In the genomic region with DNA sequence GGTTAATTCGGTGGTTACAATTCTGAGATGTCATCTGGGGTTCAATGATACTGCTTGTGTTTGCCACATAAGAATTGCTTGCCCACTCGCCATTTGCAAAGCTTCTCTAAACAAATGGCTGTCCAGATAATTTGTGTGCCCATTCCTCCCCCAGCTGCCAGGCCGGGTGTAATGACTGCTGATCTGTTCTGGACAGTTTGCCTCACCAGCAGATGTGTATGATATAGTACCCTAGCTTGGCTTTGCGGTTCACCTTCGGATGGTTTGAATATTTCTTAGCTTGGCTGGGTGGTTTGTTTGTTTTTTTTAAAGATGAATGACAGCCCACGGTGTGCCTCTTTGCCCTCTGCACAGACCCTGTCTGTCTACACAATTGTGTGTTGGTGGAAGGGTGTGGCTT, we compare ENCODE assay signal across 17 mouse cellular contexts. TPM values are rescaled to one million over a fixed set of nuclear protein-coding genes. Genes with fewer than 3 reads are reported as not detected.
DNase-seq lines count a peak whose midpoint lies in the region; ATAC-seq and TF ChIP-seq lines count a peak whose summit lies in the region.
"Had no signal": no experiment of that assay in that cellular context is flagged by ENCODE, and none has a peak within 500 bp of the region (broad histone marks: within the 10 kb centered on the region; RNA-seq: fewer than 3 reads in every experiment).

No protein-coding gene starts in this region.

- no peak for ATAC-seq in hindbrain, postnatal 0 days
- ATAC-seq in neural tube, embryonic 12.5 days (ENCODE audit: low FRiP score, low read depth), result no peak
- ATAC-seq in megakaryocyte progenitor cell, adult 5-6 weeks (replicated peaks; ENCODE audit: poor library complexity), result no peak

- peaks cover 65% of the 10 kb centered on the region for H3K4me1 ChIP-seq in embryonic facial prominence, embryonic 10.5 days
- H3K4me1 ChIP-seq in hindbrain, postnatal 0 days (ENCODE audit: insufficient read depth, low read length), result peaks cover 15% of the 10 kb centered on the region
- peaks cover 44% of the 10 kb centered on the region for H3K4me1 ChIP-seq in neural tube, embryonic 12.5 days

- peak overlapping the region; percentile 88 for H3K4me2 ChIP-seq in hindbrain, postnatal 0 days (ENCODE audit: low read depth, low read length)
- H3K4me2 ChIP-seq in neural tube, embryonic 12.5 days (replicated peaks), result peak overlapping the region; percentile 86

- H3K27me3 ChIP-seq in embryonic facial prominence, embryonic 10.5 days (replicated peaks; ENCODE audit: low read depth, poor library complexity, severe bottlenecking), result peaks cover 72% of the 10 kb centered on the region
- H3K27me3 ChIP-seq in hindbrain, postnatal 0 days (ENCODE audit: insufficient read depth, low read length), result no peaks in the 10 kb centered on the region
- peaks cover 39% of the 10 kb centered on the region for H3K27me3 ChIP-seq in neural tube, embryonic 12.5 days (replicated peaks)

- TF ChIP-seq CTCF in hindbrain, postnatal 0 days (IDR thresholded peaks at IDR 0.05; ENCODE audit: low read depth), result no peak

- no peak overlapping the region for H3K27ac ChIP-seq in embryonic facial prominence, embryonic 10.5 days (replicated peaks)
- no peak overlapping the region; the same call in 1 of the 2 replicates for H3K27ac ChIP-seq in hindbrain, postnatal 0 days
- H3K27ac ChIP-seq in neural tube, embryonic 12.5 days, result no peak overlapping the region
- H3K27ac ChIP-seq: limb, embryonic 13.5 days had no signal

- no peaks in the 10 kb centered on the region for H3K9me3 ChIP-seq in embryonic facial prominence, embryonic 10.5 days
- H3K9me3 ChIP-seq in hindbrain, postnatal 0 days (ENCODE audit: low read length), result no peaks in the 10 kb centered on the region
- no peaks in the 10 kb centered on the region for H3K9me3 ChIP-seq in neural tube, embryonic 12.5 days
- H3K9me3 ChIP-seq: limb, embryonic 13.5 days had no signal

- DNase-seq in embryo, embryonic 10 days (ENCODE audit: low spot score), result peak; percentile 20
- no peak for DNase-seq in embryo, embryonic 11 days
- DNase-seq in embryonic facial prominence, embryonic 10.5 days (ENCODE audit: low spot score), result peak; percentile 13
- no peak for DNase-seq in hindbrain, postnatal 0 days (ENCODE audit: low spot score)
- DNase-seq in kidney, postnatal 25 days, result no peak
- DNase-seq in Muller cell, postnatal 12 days (ENCODE audit: inconsistent ontology term), result no peak
- DNase-seq: kidney, adult 9 months; lung, adult 2 months had no signal

- H3K36me3 ChIP-seq in embryonic facial prominence, embryonic 10.5 days (replicated peaks), result no peaks in the 10 kb centered on the region
- H3K36me3 ChIP-seq in hindbrain, postnatal 0 days (ENCODE audit: insufficient read depth, low read length), result no peaks in the 10 kb centered on the region
- H3K36me3 ChIP-seq in neural tube, embryonic 12.5 days, result no peaks in the 10 kb centered on the region
- H3K36me3 ChIP-seq: limb, embryonic 13.5 days had no signal

- H3K9ac ChIP-seq in hindbrain, postnatal 0 days (replicated peaks; ENCODE audit: low read length), result peak overlapping the region; percentile 96
- peak overlapping the region; percentile 81; the same call in 1 of the 2 replicates for H3K9ac ChIP-seq in neural tube, embryonic 12.5 days
- H3K9ac ChIP-seq: limb, embryonic 13.5 days had no signal

- 34% methylated on average over 6 of the region's 6 CpGs for WGBS in embryonic facial prominence, embryonic 10.5 days
- WGBS in hindbrain, postnatal 0 days, result 21% methylated on average over 6 of the region's 6 CpGs
- WGBS in neural tube, embryonic 12.5 days, result 27% methylated on average over 6 of the region's 6 CpGs

- H3K4me3 ChIP-seq in embryonic facial prominence, embryonic 10.5 days, result no peak overlapping the region
- peak overlapping the region; percentile 86 for H3K4me3 ChIP-seq in hindbrain, postnatal 0 days (ENCODE audit: low read length)
- peak overlapping the region; percentile 63 for H3K4me3 ChIP-seq in neural tube, embryonic 12.5 days

RNA-seq across cellular contexts. Expression of a gene that starts 3.5 kb away (rescaled TPM):
- 10.7 and 14.7 TPM in 2 replicates for polyA plus RNA-seq in embryonic facial prominence, embryonic 10.5 days (2016; fragmentation: Nextera tagmentation; extraction: Ambion mirVana)
- 473 and 516 TPM in 2 replicates for total RNA-seq in hindbrain, postnatal 0 days (2014; rRNA removed)
- polyA plus RNA-seq in hindbrain, postnatal 0 days (2015; fragmentation: Nextera tagmentation; extraction: Ambion mirVana), result 966 and 1,028 TPM in 2 replicates
- polyA plus RNA-seq in neural tube, embryonic 12.5 days (2016; fragmentation: Nextera tagmentation; extraction: Ambion mirVana), result 271 and 288 TPM in 2 replicates
- 0.27 TPM in 1 of 2 replicates, not detected in the other for total RNA-seq in megakaryocyte progenitor cell, adult 5-6 weeks (2015)
- total RNA-seq in megakaryocyte progenitor cell, adult 5-6 weeks (2017), result 0.27 TPM in 1 of 2 replicates, not detected in the other

RNA-seq across cellular contexts. Expression of a gene that starts 48.6 kb away (rescaled TPM):
- polyA plus RNA-seq in embryonic facial prominence, embryonic 10.5 days (2016; fragmentation: Nextera tagmentation; extraction: Ambion mirVana), result not detected in 2 replicates
- not detected in 2 replicates for total RNA-seq in hindbrain, postnatal 0 days (2014; rRNA removed)
- not detected in 2 replicates for polyA plus RNA-seq in hindbrain, postnatal 0 days (2015; fragmentation: Nextera tagmentation; extraction: Ambion mirVana)
- not detected in 2 replicates for polyA plus RNA-seq in neural tube, embryonic 12.5 days (2016; fragmentation: Nextera tagmentation; extraction: Ambion mirVana)
- total RNA-seq in megakaryocyte progenitor cell, adult 5-6 weeks (2015), result not detected in 2 replicates
- not detected in 2 replicates for total RNA-seq in megakaryocyte progenitor cell, adult 5-6 weeks (2017)
- total RNA-seq: heart, postnatal 25 days; layer of hippocampus, postnatal 14 days; megakaryocyte-erythroid progenitor cell, adult 5-6 weeks; MEL had no signal
- polyA plus RNA-seq: embryonic facial prominence, embryonic 11.5 days; limb, embryonic 13.5 days; lung, adult 2 months; small intestine, adult 2 months had no signal

Comparison
In these comparisons a context has a peak if more than half of its experiments do, and no peak if none do; other contexts are left out.
1. DNase-seq: peak in embryo, embryonic 10 days (single experiment) and embryonic facial prominence, embryonic 10.5 days (single experiment); none in embryo, embryonic 11 days (single experiment), hindbrain, postnatal 0 days (single experiment), kidney, postnatal 25 days (0 of 2) and Muller cell, postnatal 12 days (single experiment).
2. RNA of a gene that starts 3.5 kb away (polyA plus RNA-seq): 966 to 1,028 TPM in hindbrain, postnatal 0 days and 271 to 288 TPM in neural tube, embryonic 12.5 days; 10.7 to 14.7 TPM in embryonic facial prominence, embryonic 10.5 days; every median in the first group is over 10 times any median in the second.